Mouse (Mus musculus) heart, adult 2 months (tissue): ENCODE results near the gene Ccdc40.

Source experiments
- CTCF ChIP-seq: fragments of 200-600 bp; IDR thresholded peaks from 2 replicates; pipeline ENCODE4 v1.8.1; 2022; ENCODE audit warnings: antibody characterized with exemption, mild to moderate bottlenecking, moderate library complexity
- EP300 ChIP-seq: fragments of 200-500 bp; IDR thresholded peaks from 2 replicates; pipeline ENCODE4 v1.6.1; 2011; ENCODE audit warnings: low read depth, low read length, control low read depth; ENCODE audit not compliant: insufficient read depth
- POLR2A ChIP-seq: fragments of 200-500 bp; IDR thresholded peaks from 2 replicates; pipeline ENCODE4 v1.6.1; 2011; ENCODE audit warnings: mild to moderate bottlenecking, low read depth, low read length, control low read depth; ENCODE audit not compliant: insufficient read depth

- TF ChIP-seq EP300 (no peak), CTCF (no peak), POLR2A (no peak)
Measured at GRCm38 (mm10) chr11:119285791-119286527, 57.6 kb downstream of the Ccdc40 start.
